Mouse (Mus musculus) layer of hippocampus, adult 9-11 months (tissue): ENCODE measurements around the gene Lamb1.

ENCODE experiments used
- DNase-seq: peaks from one replicate; pipeline ENCODE4 v3.0.0; 2022

The Lamb1 gene

GRCm38 (mm10) chr12:31256121-31256903 is 8.7 kb upstream of the Lamb1 start:
- DNase-seq: no peak

- DNase-seq: no peak
Measured at GRCm38 (mm10) chr12:31261882-31262281, 3.2 kb upstream of the Lamb1 start.

DNA sequence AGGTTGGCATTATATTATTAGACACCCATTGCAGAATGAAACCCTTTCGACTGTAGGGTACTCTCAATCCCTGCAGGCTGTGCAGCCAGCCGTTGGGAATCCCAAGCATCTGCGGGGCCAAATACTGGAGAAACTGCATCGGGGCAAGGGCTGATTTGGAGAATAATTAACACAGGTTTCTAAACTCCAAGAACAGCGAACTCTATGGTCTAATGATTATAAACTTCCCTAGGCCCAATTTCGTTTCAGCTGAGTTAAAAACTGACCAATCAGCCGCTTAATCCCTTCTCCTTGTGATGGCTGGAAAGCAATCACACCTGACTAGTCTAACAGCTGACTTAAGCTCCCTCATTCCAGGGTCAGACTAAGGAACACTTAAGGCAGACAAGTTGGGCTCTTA is 1.1 kb upstream of the Lamb1 start:
- DNase-seq: no peak

GRCm38 (mm10) chr12:31265722-31266431 is 843 bp downstream of the Lamb1 start:
- no peak for DNase-seq

DNA sequence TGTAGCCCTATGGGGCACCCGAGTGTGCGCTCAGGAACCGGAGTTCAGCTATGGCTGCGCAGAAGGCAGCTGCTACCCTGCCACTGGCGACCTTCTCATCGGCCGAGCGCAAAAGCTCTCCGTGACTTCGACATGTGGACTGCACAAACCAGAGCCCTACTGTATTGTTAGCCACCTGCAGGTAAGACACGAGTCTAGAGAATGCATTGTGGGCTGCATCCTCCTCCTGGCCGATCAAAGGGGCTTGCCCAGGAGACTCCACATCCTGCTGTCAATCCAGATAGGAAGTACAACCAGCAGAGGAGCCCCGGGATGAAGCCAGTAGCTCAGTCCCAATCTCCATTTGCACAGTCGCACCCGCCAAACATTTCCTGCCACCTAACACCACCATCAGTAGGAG is 1.7 kb downstream of the Lamb1 start:
- no peak for DNase-seq

DNA sequence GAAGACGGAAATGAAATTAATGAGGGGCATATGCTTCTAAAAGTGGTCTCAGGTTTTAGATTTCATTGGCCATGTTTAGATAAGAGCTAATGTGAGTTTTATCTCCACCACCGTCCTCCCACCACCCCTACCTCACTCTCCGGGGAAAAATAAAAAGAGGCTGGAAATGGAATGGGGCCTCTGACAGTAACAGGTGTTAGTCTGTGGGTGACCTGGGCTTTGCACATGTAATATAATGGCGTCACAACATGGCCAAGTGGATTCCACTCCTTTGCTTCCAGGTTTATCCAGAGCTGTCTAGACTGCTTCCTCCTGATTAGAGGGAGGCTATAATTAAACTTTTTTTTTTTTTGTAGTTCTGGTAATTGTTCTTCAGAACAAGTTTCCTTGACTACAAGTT is 2.3 kb downstream of the Lamb1 start:
- DNase-seq: no peak

DNA sequence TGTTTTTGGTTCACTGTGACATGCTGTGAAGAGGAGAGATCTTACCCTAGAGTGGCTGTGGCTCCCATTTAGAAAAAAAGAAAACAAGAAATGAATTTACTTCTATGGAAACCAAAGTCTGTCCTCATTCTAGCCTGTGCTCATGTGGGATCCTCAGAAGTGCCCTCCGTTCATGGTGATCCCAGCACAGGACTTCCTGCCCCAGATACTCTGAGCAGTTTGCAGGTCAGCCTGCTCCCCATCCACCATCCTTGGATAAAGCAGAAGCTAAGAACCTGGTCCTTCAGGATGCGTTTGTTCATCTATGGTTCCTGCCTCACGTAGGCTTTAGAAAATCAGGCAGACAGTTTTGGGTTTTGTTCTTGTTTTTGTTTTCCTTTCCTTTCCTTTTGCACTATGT is 3.3 kb downstream of the Lamb1 start:
- DNase-seq: no peak

- no peak for DNase-seq
Measured at GRCm38 (mm10) chr12:31269020-31269597, 4.1 kb downstream of the Lamb1 start.

DNA sequence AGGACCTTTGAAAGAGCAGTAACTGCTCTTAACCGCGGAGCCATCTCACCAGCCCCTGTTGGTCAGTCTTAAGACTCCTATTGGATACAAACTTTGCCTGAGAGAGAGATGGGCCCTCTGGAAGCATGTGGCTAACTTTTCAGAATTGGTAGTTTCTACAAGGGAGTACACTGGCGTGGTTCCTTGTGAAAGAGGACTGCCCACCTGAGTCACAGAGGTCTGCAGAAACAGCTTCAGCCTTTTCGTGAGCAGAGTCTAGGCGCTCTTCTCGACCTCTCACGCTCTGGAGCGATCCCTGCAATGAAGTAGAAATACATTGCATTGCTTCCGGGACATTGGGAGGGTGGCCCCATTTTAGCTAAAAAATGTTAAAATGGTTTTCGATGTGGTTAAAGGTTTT is 5.3 kb downstream of the Lamb1 start:
- no peak for DNase-seq

- DNase-seq: no peak
Measured at GRCm38 (mm10) chr12:31270776-31271175, 5.7 kb downstream of the Lamb1 start.

DNA sequence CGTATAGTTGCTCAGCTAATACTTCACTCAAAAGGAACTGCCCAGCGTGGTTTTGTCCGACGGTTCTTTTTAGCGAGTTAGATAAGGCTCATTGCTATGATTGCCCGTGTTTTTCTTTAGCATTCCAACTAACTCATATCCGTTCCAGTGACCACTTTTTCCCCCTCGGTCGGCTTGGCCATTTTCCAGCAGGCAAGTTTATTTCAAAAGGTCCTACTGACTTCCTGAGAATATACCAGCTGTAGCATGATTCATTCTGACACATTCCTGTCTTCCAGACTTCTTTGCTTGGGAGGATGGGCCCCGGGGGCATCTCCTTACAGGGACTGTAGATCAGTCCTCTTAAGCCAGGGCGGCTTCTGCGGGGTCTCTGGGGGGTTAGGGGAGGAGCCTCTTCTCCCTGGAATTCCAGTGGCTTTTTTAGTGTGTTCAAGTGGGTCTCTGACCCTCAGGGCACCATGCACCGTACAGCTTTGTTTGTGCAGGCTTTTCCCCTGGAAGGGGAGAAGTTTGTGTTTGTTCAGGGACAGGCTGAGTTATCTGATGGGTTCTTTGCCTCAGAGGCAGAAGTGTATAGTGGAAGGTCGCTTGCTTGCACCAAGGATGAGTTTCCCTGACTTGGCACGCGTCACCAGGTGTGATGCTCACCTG is 6.5 kb downstream of the Lamb1 start:
- no peak for DNase-seq

DNA sequence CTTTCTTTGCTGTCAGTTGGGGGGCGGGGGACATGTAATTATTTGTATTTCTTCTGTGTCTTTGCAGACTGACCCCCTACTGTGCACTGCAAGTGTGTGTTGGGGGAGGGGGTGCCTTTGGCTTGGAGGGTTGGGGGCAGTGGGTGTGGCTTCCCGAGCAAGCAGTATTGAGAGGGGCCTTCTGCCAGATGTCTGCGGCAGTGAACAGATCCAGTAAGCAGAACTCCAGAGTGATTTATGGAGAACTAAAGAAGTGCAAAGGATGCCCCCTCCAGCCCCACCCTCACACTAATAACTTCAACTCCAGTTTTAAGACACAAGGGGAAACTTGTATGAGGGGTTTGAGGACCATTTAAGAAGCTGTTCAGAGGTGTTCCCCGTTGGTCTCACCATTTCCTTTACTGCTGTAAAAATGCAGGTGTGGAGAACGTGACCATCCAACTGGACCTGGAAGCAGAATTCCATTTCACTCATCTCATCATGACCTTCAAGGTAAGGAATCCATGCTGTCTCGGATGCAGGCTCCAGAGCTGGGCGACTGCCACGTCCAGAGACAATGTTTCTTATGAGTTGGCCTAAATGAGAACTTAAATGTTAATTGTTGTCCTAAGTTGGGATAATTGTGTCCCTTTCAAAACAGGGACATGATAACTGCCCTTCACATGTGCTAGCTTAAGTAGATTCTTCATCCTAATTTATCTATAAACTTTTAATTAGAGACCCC is 7.1 kb downstream of the Lamb1 start:
- no peak for DNase-seq

GRCm38 (mm10) chr12:31272846-31273245 is 7.8 kb downstream of the Lamb1 start:
- DNase-seq: no peak

- no peak for DNase-seq
Measured at GRCm38 (mm10) chr12:31273646-31274045, 8.6 kb downstream of the Lamb1 start.

DNA sequence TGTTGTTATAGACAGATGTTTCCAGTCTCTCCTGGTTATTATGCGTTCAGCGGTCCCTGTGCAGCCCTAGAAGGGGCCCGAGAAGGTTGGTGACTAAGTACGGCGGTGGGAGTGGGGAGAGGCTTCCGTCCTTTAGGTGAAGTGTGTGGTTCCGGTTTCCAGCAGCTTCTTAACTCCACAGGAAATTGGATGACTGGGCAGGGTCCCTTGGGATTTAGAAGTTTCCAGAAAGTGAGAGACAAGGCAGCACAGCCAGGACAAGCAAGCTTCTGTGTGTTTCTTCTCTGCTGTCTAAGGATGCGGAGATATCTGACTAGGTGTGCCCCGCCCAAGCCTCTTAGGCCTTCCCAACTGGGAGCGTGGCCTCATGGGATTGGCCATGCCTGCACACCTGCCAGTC is 10.4 kb downstream of the Lamb1 start:
- DNase-seq: no peak

GRCm38 (mm10) chr12:31278270-31278669 is 13.2 kb downstream of the Lamb1 start:
- no peak for DNase-seq

GRCm38 (mm10) chr12:31280318-31280717 is 15.3 kb downstream of the Lamb1 start:
- DNase-seq: no peak

GRCm38 (mm10) chr12:31281100-31281591 is 16.1 kb downstream of the Lamb1 start:
- no peak for DNase-seq

- DNase-seq: no peak
Measured at GRCm38 (mm10) chr12:31282241-31282640, 17.2 kb downstream of the Lamb1 start.

DNA sequence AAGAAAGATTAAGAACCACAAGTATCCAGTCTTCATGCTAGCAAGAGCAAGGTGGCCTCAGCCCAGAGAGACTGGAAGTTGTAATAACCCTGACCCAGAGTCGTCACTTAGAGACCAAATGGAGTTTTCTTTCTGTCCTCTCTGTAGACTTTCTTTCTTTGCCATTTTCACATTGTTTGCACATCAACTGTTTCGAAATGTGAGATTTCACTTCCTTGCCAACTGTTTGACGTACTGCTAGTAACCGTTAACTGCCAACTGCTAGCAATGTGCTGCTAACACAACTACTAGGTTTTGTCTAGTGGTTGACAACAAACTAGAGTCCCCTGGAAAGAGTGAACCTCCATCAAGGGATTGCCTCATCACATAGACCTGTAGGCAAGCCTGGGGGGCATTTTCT is 18.1 kb downstream of the Lamb1 start:
- DNase-seq: no peak

DNA sequence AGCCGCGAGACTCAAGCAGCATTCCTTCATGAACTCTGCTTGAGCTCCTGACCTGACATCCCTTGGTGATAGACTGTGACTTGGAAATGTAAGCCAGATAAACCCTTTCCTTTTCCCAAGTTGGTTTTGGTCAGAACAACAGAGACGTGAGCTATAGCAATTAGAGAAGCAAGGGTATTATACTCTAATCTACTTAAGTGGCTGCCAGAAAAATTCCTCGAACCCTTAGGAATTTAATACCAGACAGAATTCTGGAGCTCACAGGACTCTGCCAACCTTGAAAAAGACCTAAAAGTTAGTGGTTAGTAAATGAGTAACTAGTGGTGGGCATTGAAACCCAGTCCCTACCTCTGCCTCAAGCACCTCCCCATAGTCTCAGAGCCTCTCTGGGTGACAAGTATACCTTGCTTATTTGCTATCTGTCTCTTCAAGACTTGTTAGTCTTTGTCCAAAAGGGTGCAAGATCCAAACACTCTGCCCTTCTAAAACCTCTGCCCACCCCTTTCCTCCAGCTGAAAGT is 18.6 kb downstream of the Lamb1 start:
- DNase-seq: no peak

- no peak for DNase-seq
Measured at GRCm38 (mm10) chr12:31289046-31289445, 24.0 kb downstream of the Lamb1 start.

DNA sequence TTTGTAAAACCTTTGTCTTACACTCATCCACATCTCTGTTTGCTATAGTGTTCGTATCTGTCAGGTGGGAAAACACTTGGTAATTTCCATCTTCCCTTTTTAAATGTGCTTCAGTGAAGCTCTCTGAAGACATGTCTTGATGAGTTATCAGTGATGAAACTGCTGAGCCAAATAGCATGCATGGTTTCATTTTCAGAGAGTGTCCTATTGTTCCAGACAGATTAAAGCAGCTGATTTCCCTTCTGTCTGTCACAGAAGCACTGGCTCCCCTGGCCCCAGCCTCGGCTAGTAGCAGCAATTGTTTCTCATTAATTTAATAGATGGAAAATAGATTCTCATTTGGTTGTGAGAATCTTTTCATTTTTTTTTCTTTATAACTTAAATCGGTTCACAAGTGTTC is 25.9 kb downstream of the Lamb1 start:
- DNase-seq: no peak
